ENCODE assay signal across 13 mouse cellular contexts in genomic region chr1:180343434-180344210, GRCm38 (mm10). TPM values are rescaled to one million over a fixed set of nuclear protein-coding genes. Genes with fewer than 3 reads are reported as not detected.
A peak's percentile ranks its signal among the peaks of the same experiment; 100 is the strongest.
DNase-seq lines count a peak whose midpoint lies in the region; ATAC-seq and TF ChIP-seq lines count a peak whose summit lies in the region.
"Had no signal": no experiment of that assay in that cellular context is flagged by ENCODE, and none has a peak within 500 bp of the region (broad histone marks: within the 10 kb centered on the region; RNA-seq: fewer than 3 reads in every experiment).

No protein-coding gene starts in this region.

- H3K4me2 ChIP-seq in heart, embryonic 11.5 days, result no peak overlapping the region
- no peak overlapping the region for H3K4me2 ChIP-seq in liver, embryonic 12.5 days
- H3K4me2 ChIP-seq in liver, embryonic 11.5 days, result no peak overlapping the region
- no peak overlapping the region for H3K4me2 ChIP-seq in kidney, embryonic 16.5 days (replicated peaks; ENCODE audit: low read depth, low read length)
- H3K4me2 ChIP-seq in forebrain, postnatal 0 days (ENCODE audit: low read depth), result no peak overlapping the region
- H3K4me2 ChIP-seq: hindbrain, embryonic 15.5 days had no signal

- peaks cover 6% of the 10 kb centered on the region; the same call in 1 of the 2 replicates for H3K4me1 ChIP-seq in heart, embryonic 11.5 days (ENCODE audit: control insufficient read depth, insufficient read depth, low read length)
- H3K4me1 ChIP-seq in liver, embryonic 12.5 days, result peaks cover 16% of the 10 kb centered on the region
- peaks cover 3% of the 10 kb centered on the region for H3K4me1 ChIP-seq in liver, embryonic 11.5 days (replicated peaks; ENCODE audit: control insufficient read depth, insufficient read depth, low read length)
- peaks cover 52% of the 10 kb centered on the region for H3K4me1 ChIP-seq in kidney, embryonic 16.5 days (ENCODE audit: insufficient read depth, low read length)
- H3K4me1 ChIP-seq in forebrain, postnatal 0 days (ENCODE audit: insufficient read depth), result no peaks in the 10 kb centered on the region; the same call in 1 of the 2 replicates

- no peak overlapping the region for H3K27ac ChIP-seq in heart, embryonic 11.5 days (ENCODE audit: low read depth, low read length)
- H3K27ac ChIP-seq in liver, embryonic 12.5 days, result no peak overlapping the region
- no peak overlapping the region for H3K27ac ChIP-seq in liver, embryonic 11.5 days (ENCODE audit: low read depth, low read length)
- peak overlapping the region; percentile 17; the same call in 1 of the 2 replicates for H3K27ac ChIP-seq in kidney, embryonic 16.5 days (ENCODE audit: low read length)
- H3K27ac ChIP-seq in forebrain, postnatal 0 days (ENCODE audit: low read depth, low read length), result no peak overlapping the region
- H3K27ac ChIP-seq: hindbrain, embryonic 15.5 days; macrophage had no signal

- peak; percentile 45 to 64 for DNase-seq in heart, adult 18-20 months
- no peak for DNase-seq in liver, embryonic 11.5 days (ENCODE audit: low spot score)
- peak; percentile 88 for DNase-seq in NIH3T3 (ENCODE audit: low read depth)
- DNase-seq in forebrain, postnatal 0 days, result no peak
- DNase-seq in right cerebral cortex, postnatal 4 days, result no peak
- DNase-seq: cerebellum, postnatal 25 days; thymus, adult 2 months had no signal

- no peak overlapping the region for H3K4me3 ChIP-seq in heart, embryonic 11.5 days (ENCODE audit: low read depth, low read length)
- H3K4me3 ChIP-seq in liver, embryonic 12.5 days, result no peak overlapping the region
- H3K4me3 ChIP-seq in liver, embryonic 11.5 days (ENCODE audit: low read depth, low read length), result no peak overlapping the region
- no peak overlapping the region for H3K4me3 ChIP-seq in kidney, embryonic 16.5 days (ENCODE audit: low read length)
- no peak overlapping the region for H3K4me3 ChIP-seq in forebrain, postnatal 0 days (ENCODE audit: low read depth, low read length)
- H3K4me3 ChIP-seq: hindbrain, embryonic 15.5 days had no signal

- 0 out of 2 replicates have a peak, but pooled peaks cover 3% of the 10 kb centered on the region for H3K27me3 ChIP-seq in heart, embryonic 11.5 days (ENCODE audit: control insufficient read depth, insufficient read depth, low read length)
- H3K27me3 ChIP-seq in liver, embryonic 12.5 days (replicated peaks), result no peaks in the 10 kb centered on the region
- H3K27me3 ChIP-seq in liver, embryonic 11.5 days (replicated peaks; ENCODE audit: control insufficient read depth, insufficient read depth, low read length), result no peaks in the 10 kb centered on the region
- H3K27me3 ChIP-seq in kidney, embryonic 16.5 days (ENCODE audit: insufficient read depth, low read length), result no peaks in the 10 kb centered on the region
- no peaks in the 10 kb centered on the region for H3K27me3 ChIP-seq in forebrain, postnatal 0 days (ENCODE audit: insufficient read depth, low read length)
- H3K27me3 ChIP-seq: hindbrain, embryonic 15.5 days had no signal

- no peak overlapping the region for H3K9ac ChIP-seq in heart, embryonic 11.5 days (ENCODE audit: low read depth, low read length)
- peak overlapping the region; percentile 6; the same call in 1 of the 2 replicates for H3K9ac ChIP-seq in liver, embryonic 12.5 days
- no peak overlapping the region for H3K9ac ChIP-seq in liver, embryonic 11.5 days (ENCODE audit: low read depth, low read length)
- H3K9ac ChIP-seq in kidney, embryonic 16.5 days (replicated peaks; ENCODE audit: low read length), result no peak overlapping the region
- no peak overlapping the region for H3K9ac ChIP-seq in forebrain, postnatal 0 days
- H3K9ac ChIP-seq: hindbrain, embryonic 15.5 days had no signal

- no peak for TF ChIP-seq CTCF in forebrain, postnatal 0 days (IDR thresholded peaks at IDR 0.05; ENCODE audit: low read depth)

- no peaks in the 10 kb centered on the region for H3K36me3 ChIP-seq in heart, embryonic 11.5 days (ENCODE audit: control insufficient read depth, insufficient read depth, low read length)
- H3K36me3 ChIP-seq in liver, embryonic 12.5 days, result no peaks in the 10 kb centered on the region
- H3K36me3 ChIP-seq in liver, embryonic 11.5 days (ENCODE audit: control insufficient read depth, insufficient read depth, low read length), result no peaks in the 10 kb centered on the region
- H3K36me3 ChIP-seq in kidney, embryonic 16.5 days (ENCODE audit: insufficient read depth, low read length), result no peaks in the 10 kb centered on the region
- H3K36me3 ChIP-seq in forebrain, postnatal 0 days (ENCODE audit: insufficient read depth), result no peaks in the 10 kb centered on the region
- H3K36me3 ChIP-seq: hindbrain, embryonic 15.5 days had no signal

- ATAC-seq in heart, embryonic 11.5 days (replicated peaks; ENCODE audit: insufficient number of reproducible peaks, low FRiP score, low TSS enrichment), result no peak
- ATAC-seq in liver, embryonic 12.5 days, result no peak
- no peak for ATAC-seq in liver, embryonic 11.5 days (replicated peaks; ENCODE audit: low FRiP score)
- peak; percentile 13; the same call in 1 of the 2 replicates for ATAC-seq in kidney, embryonic 16.5 days (ENCODE audit: low FRiP score, low TSS enrichment)
- ATAC-seq in forebrain, postnatal 0 days, result no peak

- no peaks in the 10 kb centered on the region for H3K9me3 ChIP-seq in heart, embryonic 11.5 days (replicated peaks; ENCODE audit: control insufficient read depth, low read length)
- no peaks in the 10 kb centered on the region for H3K9me3 ChIP-seq in liver, embryonic 12.5 days (replicated peaks)
- no peaks in the 10 kb centered on the region for H3K9me3 ChIP-seq in liver, embryonic 11.5 days (ENCODE audit: control insufficient read depth, low read length)
- H3K9me3 ChIP-seq in kidney, embryonic 16.5 days (ENCODE audit: low read length), result no peaks in the 10 kb centered on the region
- H3K9me3 ChIP-seq in forebrain, postnatal 0 days (ENCODE audit: low read length), result no peaks in the 10 kb centered on the region
- H3K9me3 ChIP-seq: G1E; hindbrain, embryonic 15.5 days had no signal

- 17% methylated on average over 8 of the region's 8 CpGs for WGBS in heart, embryonic 11.5 days (ENCODE audit: insufficient replicate concordance)
- WGBS in liver, embryonic 12.5 days (ENCODE audit: insufficient replicate concordance), result 33% methylated on average over 8 of the region's 8 CpGs
- WGBS in liver, embryonic 11.5 days, result 37% methylated on average over 8 of the region's 8 CpGs
- 28% methylated on average over 8 of the region's 8 CpGs for WGBS in kidney, embryonic 16.5 days
- WGBS in forebrain, postnatal 0 days, result 40% methylated on average over 8 of the region's 8 CpGs

RNA-seq across cellular contexts. Expression of gene Itpkb, which starts 13.3 kb away (rescaled TPM):
- 10 to 100 TPM; 36.7 to 51.5 TPM for total RNA-seq in heart, adult 18-20 months (2021)
- 3.2 and 4.0 TPM in 2 replicates for polyA plus RNA-seq in heart, embryonic 11.5 days (2014; fragmentation: Nextera tagmentation; extraction: Ambion mirVana)
- polyA plus RNA-seq in liver, embryonic 12.5 days (2016; fragmentation: Nextera tagmentation; extraction: Ambion mirVana), result 4.0 and 4.3 TPM in 2 replicates
- polyA plus RNA-seq in liver, embryonic 11.5 days (2014; fragmentation: Nextera tagmentation; extraction: Ambion mirVana), result 4.1 and 4.3 TPM in 2 replicates
- polyA plus RNA-seq in kidney, embryonic 16.5 days (2015; fragmentation: Nextera tagmentation; extraction: Ambion mirVana), result 8.3 and 9.6 TPM in 2 replicates
- 6.4 and 6.5 TPM in 2 replicates for total RNA-seq in forebrain, postnatal 0 days (2014; rRNA removed)
- polyA plus RNA-seq in forebrain, postnatal 0 days (2015; fragmentation: Nextera tagmentation; extraction: Ambion mirVana), result 1.3 and 1.9 TPM in 2 replicates

Comparison
In these comparisons a context has a peak if more than half of its experiments do, and no peak if none do; other contexts are left out.
1. DNase-seq: peak in heart, adult 18-20 months (2 of 2) and NIH3T3 (single experiment); none in liver, embryonic 11.5 days (single experiment), forebrain, postnatal 0 days (single experiment) and right cerebral cortex, postnatal 4 days (single experiment).